Mouse (Mus musculus): ENCODE data around the gene Ralgps2.

- no peak for TF ChIP-seq CTCF (IDR thresholded peaks at IDR 0.05; ENCODE audit: control insufficient read depth, insufficient read depth, low read length)
- TF ChIP-seq POLR2A (IDR thresholded peaks at IDR 0.05; ENCODE audit: borderline replicate concordance, control insufficient read depth, low read depth, low read length) = no peak
These were observed 155.3 kb downstream of the Ralgps2 start for GRCm38 (mm10) chr1:156784116-156784515.

Data from bone marrow, adult 2 months (tissue).